Mouse (Mus musculus) embryonic facial prominence, embryonic 14.5 days (tissue): ENCODE results near the gene Brsk2. TPM values are rescaled to one million over a fixed set of nuclear protein-coding genes. Genes with fewer than 3 reads are reported as not detected.

Experiments
- microRNA-seq: library from miRNA; unstranded; fragments of <30 nt; microRNA quantifications from one replicate; pipeline ENCODE4, GENCODE M21; 2016; ENCODE audit warnings: borderline number of aligned reads
- polyA plus RNA-seq: library from polyadenylated mRNA; unstranded; fragments of >200 nt; fragmentation: Nextera tagmentation; extraction: Ambion mirVana; gene quantifications from 2 replicates; pipeline ENCODE4 v1.2.1, GENCODE M21; 2014

Gene Brsk2
- polyA plus RNA-seq, 1 experiment from 2014 or later: 1.3 TPM

Small RNA genes lying within 50 kb of the gene (microRNA-seq; reads per million reads assigned to microRNA genes)
- gene Mir3104: not detected

Other genes starting within 250 kb of the Brsk2 start
- gene Muc5ac, start 160.8 kb upstream of the Brsk2 start, polyA plus RNA-seq: 0.03 and 0.04 TPM in 2 replicates
- gene Muc5b, start 110.7 kb upstream of the Brsk2 start, polyA plus RNA-seq: 0.07 and 0.17 TPM in 2 replicates
- gene Tollip, start 31.2 kb upstream of the Brsk2 start, polyA plus RNA-seq: 48.9 and 50.1 TPM in 2 replicates
- gene Mob2, start 111.3 kb downstream of the Brsk2 start, polyA plus RNA-seq: 65.8 and 68.4 TPM in 2 replicates
- gene Dusp8, start 146.1 kb downstream of the Brsk2 start, polyA plus RNA-seq: 7.1 and 11.1 TPM in 2 replicates
- 0.28 TPM in 1 of 2 replicates, not detected in the other for gene Gm45618, start 171.0 kb downstream of the Brsk2 start, polyA plus RNA-seq
- gene Gm39115, start 186.3 kb downstream of the Brsk2 start, polyA plus RNA-seq: not detected in 2 replicates
- not detected in 2 replicates for gene Gm45337, start 194.9 kb downstream of the Brsk2 start, polyA plus RNA-seq
- gene Gm29735, start 207.4 kb downstream of the Brsk2 start, polyA plus RNA-seq: not detected in 2 replicates
- not detected in 2 replicates for gene Gm4553, start 216.0 kb downstream of the Brsk2 start, polyA plus RNA-seq
- gene Krtap5-2, start 226.3 kb downstream of the Brsk2 start, polyA plus RNA-seq: not detected in 2 replicates
- gene Gm10153, start 240.6 kb downstream of the Brsk2 start, polyA plus RNA-seq: not detected in 2 replicates